Mouse (Mus musculus) layer of hippocampus, postnatal 36 days (tissue): ENCODE data around the gene Tmem200a. TPM values are rescaled to one million over a fixed set of nuclear protein-coding genes. Genes with fewer than 3 reads are reported as not detected.

Experiments used
- DNase-seq, 2 experiments: peaks; one replicate each; pipeline ENCODE4 v3.0.0; 2022
- total RNA-seq, 2 experiments: library from RNA; stranded (reverse); gene quantifications; 2 replicates each; pipeline ENCODE4 v1.2.3; 2021

Gene Tmem200a
- 10 to 100 TPM; 21.9 to 23.3 TPM for total RNA-seq

DNA sequence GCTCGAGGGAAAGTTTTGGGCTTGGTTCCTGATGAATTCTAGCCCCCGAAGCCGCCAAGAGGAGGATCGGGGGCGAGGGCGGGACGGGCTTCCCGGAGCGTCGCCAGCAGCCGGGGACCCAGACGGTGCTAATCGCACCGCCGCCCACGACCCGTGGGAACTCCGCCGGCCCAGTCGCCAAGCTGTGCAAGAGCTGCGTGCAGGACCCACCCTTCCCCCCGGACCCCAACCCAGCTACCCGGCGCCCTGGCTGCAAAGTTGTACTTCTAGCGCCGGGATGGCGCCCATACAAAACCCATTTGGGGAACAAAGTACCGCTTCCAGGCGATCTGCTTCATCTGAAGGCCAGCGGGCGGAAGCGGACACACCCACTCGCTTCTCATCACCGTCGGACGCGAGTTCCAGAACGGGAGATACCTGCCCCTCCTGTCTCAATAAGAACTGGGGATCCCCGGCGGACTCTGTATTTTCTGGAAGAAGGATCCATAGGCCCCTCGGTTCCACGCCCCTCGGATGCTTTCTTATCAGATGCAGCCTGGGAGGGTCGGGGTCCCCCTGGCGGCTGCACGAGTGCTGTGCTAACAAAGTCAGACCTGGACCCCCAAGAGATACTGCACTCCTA lies at the start of gene Tmem200a:
Gene Tmem200a (minus strand): TSS at position 532 of the 622 bp plus-strand sequence.
- DNase-seq: peak; percentile 64 to 77

DNA sequence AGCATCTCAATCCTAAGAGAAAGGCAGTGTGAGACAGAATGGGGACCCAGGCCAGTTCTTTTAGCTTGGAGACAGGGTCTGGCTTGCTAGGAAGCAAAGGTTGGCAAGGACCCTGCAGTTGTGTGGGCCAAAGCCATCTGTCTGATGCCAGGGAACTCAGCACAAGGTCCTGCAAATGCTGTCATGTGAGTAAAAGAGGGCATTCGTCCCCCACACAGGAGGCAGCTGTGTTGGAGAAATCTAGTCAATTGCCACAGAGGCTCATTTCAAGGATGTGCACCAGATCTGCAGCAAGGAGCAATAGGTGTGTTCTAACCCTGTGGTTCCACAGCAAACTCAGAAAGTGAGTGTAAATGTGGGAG lies 41.0 kb upstream of the Tmem200a start:
- peak in 1 of 2 experiments; percentile 12 for DNase-seq

DNA sequence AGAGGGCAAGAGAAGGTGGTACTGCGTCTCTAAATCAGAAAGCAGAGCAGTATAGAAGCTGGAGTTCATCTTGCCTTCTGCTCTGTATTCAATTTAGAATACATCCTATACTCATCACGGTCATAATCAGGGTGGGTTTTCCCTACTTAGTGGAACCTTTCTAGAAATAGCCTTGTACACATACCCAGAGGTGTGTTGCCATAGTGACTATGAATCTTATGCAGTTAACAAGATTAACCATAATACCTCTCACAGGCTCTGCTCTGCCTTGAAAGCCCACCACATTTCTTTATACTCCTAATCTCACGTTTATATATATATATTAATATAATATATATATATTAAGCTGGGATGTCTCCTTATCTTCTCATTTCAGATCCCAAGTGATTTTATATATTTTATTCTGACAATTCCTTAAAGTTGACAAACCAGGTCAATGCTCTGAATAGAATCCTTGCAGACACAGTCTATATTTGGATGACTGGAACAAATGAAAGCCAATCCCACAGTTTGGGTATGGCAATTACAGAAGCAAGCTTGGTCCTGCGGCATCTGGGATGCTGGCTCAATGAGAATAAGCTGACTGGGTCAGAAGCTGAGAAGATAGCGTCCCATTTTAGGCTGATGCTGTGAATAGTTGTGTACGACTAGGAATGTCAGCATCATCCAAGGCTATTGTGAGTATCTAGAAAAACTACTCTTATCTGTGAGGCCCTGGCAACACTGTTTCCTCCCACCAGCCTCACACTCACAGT lies 40.4 kb upstream of the Tmem200a start:
- DNase-seq: no peak

DNA sequence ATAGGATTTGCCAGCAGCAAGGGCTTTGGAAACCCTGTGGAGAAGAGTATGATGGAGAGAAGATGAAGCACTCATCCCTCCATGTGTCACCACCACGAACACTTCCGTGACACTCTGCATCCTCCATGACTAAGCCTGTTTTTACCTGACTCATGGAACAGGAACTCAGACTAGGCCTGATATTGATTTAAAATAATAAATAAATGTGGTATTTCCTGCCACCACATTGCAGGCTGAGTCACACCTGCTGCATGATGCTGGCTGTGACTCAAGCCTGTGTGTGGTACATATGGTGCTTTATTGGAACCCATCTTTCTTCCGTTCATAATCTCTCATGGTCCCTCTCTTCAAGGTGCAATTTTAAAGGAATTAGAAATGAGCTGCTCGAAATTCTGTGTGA lies 35.6 kb upstream of the Tmem200a start:
- peak; percentile 6 to 14 for DNase-seq

DNA sequence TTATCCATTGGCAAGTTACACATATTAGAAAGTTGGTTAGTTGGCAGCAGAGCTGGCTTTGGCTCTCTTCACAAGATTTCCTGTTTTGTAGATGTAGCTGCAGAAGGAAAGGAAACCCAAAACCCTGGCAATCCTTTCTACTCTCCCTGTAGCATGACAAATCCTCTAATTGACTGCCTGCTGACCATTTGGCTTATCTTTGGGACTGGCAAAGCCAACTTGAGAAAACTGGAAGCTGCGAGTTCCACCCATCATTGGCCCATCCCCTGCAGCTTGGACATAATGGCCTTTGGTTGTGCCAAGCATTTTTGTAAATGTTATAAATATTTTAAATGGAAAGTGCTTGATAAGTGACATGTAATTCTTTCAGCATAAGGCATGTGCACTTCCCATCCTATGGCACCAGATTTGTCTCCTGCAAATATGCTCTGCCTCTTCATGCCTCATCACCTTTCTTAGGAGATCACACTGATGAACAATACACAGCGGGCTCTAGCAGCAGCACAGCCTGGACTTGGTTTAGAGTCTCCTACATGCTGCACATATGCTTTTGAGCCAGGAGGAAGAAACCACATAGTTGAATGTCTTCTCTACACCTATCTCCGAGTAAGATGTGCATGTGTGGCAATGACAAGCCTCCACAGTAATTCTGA lies 24.6 kb upstream of the Tmem200a start:
- no peak for DNase-seq

DNA sequence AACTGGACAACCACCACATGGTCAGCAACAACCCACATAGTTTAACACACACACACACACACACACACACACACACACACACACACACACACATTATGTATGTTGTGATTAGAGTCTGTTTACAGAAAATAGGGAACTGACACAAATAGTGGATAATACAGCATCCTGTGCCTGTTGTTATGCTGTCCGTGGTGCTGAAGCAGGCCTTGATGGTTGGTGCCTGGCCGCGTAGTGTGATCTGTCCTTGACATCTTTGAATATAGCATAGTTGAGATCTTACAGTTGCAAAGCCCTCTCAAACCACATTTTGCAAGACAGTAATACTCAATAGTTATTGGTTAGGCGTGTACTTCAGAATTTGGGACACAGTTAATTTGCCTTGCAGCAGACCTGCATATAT lies 3.2 kb upstream of the Tmem200a start:
- DNase-seq: no peak

DNA sequence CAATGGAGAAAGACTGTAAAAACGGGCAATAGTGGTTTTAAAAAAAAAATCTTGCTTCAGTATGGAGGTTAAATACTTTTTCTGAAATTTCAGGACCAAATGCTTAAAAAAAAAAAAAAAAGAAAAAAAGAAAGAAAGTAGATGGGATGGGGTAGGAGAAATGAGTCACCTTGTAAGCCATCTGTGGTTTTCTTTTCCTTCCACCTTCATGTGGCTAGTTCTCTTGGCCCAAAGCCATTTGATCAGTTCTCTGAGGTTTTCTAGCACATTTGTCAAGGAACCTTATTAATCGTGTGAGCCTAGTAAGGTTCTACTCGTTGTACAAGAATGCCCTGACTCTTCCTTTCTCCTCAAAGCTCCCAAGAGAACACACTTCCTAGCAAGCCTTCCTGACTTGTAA lies 826 bp upstream of the Tmem200a start:
- no peak for DNase-seq

DNA sequence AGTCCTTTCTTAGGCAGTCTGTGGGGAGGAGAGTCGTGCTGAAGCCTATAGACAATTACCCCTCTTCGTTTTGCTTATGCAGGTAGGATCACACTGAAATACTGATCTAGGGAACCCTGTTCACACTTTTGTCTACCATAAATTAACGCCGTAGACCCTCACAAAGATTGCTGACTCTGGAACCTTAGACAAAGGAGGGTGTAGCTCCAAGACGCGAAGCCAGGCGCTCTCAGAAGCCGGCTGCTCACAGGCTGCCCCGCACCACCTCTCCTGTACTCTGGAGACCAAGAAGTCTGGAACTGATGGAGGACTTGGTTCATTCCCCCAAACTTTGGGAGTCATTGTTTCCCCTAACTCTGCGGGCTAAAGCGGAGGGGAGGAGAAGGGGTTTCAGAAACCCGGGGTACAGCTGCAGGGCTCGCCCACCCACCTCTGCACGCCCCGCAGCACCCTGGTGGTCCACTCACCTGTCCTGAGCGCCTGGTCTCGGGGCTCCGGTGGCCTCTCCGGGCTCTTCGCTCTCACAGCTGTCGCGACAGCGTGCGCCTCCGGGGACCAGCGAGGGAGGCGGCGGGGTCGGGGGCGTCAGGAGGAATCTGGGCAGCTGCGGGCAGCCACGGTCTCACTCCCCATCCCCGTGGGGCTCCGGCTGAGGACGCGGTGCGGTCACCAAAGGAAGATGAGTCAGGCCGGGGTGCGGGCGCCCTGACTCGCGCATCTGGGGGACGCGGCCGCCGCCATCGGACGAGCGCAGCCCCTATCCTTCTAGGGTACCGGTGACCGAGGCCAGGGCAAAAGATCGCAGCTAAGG lies 976 bp downstream of the Tmem200a start, which contains the start of gene Gm9767:
Gene Gm9767 (plus strand): TSS at position 585 of the 811 bp plus-strand sequence.
- DNase-seq: peak; percentile 16 to 27

DNA sequence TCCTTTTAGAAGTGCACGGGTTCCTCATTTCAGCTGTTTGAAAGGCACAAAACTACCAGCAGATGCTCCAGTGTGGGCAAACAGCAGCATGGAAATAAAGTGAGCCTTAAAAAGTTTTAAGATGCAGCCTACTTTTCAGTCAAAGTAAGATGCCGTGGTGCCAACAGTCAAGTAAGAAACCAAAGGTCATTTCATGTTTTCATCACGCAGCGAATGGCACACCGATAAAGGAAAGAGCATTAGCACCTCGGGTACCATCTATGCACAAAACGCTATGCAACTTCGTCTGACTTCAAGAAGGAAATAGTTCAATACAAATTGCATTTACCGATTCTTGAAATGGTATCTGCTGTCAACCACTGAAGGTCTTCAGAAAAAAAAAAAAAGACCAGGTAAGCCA lies 1.9 kb downstream of the Tmem200a start:
- DNase-seq: no peak

DNA sequence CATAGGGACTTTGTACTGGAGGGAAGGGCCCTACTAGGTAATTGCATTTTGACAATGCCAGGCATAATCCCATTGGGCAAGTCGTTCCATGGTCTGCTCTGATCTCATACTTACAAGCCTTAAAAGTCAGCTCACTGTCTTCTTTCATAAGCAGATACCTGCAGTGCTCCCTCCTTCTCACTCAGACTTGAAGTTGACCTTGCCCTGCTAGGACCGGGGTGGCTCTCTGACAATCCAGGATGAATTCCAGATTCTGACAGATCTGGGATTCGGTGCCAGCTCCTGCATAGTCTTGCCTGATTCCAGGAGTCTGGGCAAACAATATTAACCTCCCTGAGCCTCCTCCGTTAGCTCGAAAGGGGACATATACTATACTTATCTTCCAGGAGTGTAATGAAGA lies 6.9 kb downstream of the Tmem200a start:
- DNase-seq: no peak

DNA sequence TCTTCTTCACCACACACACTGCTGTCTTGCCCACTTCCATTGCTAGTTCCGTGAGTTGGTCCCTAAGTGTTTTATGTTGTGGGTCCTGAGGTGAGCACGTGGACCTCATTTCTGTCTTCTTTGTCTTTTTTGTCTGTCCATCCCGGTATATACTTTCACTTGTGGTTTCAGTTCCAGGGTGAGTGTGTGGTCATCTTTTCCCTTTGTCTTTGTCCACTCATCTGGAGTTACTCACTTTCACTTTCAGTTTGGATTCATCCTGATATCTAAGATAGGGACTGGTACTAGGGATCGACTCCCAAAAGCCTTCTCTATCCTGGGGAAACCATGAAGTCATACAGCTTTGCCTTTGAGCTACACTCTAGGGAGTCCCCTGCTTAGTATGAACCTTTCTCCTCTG lies 15.8 kb downstream of the Tmem200a start:
- no peak for DNase-seq

DNA sequence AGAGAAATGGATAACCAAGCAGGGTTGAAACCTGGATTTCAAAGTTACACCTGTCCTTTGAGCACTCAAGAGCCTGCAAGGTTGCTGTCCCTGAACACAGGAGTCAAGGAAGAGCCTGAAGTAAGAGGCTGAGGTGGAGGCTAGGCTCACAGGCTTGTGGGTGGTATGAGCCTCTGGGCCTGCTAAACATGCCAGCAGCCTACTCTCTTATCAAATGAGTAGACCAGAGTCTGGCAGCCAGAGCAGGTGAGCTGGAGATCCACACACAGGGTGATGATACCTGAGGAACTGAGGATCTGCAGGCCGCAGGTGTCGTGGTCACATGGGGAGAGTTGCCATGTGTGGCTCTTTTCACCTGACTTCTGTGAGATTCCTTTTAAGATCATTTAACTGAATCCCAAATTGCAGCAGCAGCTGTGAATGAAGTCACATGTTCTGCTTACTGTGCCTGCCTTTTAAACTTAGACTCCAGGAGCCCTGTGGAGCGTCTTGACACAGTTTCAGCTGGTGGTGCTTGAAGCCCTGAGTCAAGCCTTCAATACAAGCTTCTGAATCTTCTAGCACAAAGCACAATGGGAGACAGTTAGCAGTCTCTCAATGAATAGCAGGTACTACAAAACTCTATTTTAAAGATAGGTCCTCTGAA lies 19.1 kb downstream of the Tmem200a start:
- DNase-seq: no peak

DNA sequence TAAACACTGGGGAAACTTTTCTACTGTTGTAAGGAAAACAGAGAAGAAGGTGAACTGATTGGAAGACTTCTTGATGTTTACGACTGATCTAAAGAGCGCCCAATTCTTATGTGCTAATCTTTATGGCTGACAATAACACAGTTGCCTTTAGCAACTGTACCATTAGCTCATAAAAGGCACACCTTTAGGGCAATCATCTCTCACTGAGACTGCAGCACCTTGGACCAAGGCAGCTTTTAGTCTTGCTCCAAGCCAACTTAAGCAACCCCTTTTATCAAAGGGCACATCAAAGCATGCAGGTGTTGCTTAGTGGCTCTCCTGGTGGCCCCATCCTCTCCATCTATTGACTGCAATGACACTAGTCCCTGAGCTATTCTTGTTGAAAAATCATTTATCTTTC lies 27.7 kb downstream of the Tmem200a start:
- DNase-seq: no peak

DNA sequence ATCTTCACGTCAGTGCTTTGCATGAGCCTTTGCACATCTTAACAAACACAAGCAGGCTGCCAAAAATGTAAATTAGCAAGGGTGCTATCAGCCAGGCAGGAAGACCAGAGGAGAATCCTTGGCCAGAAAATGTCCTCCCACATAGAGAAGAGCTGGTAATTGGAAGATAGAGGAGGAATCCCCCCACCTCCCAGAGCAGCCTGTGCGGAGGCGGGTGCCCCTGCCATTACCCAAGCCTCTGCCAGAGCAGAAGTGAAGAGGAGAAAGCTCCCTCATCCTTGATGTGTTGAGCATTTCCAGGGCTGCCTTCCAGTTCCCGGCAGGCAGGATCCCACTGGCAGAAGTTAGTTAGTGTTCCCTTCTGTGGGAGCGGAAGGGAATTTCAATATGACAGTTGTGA lies 43.9 kb downstream of the Tmem200a start:
- peak; percentile 83 to 88 for DNase-seq

DNA sequence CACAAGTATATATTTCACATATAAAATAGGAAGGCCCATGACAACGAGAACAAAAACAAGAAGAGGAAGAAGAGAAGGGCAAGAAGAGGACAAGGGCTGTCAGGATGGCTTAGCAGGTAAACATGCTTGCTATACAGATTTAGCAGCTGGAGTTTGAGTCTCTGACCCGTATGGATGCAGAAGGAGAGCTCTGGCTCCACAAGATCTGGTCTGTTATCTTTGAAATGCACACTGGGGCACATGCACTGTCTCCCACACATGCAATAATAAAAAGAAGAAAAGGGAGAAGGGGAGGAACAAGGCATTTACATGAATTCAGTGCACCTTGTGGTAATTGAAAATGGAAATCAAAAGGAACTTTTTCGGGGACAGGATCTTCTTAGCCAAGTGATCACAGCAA lies 60.1 kb downstream of the Tmem200a start:
- DNase-seq: no peak

DNA sequence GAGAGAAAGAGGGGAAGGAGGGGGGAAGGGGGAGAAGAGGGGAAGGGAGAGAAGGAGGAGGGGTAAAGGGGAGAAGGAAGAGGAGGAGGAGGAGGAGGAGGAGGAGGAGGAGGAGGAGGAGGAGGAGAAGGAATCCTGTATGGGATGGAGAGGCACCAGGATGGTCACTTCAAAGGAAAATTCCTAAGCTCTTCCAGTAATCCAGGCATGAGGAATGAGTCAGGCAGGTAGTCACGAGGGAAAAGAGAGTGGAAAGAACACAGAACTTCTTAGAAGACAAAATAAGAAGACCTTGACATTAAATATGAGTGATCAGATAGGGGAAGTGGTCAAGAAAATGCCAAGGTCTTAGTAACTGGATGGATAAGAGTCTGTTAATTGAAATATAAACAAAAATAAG lies 64.6 kb downstream of the Tmem200a start:
- DNase-seq: no peak

DNA sequence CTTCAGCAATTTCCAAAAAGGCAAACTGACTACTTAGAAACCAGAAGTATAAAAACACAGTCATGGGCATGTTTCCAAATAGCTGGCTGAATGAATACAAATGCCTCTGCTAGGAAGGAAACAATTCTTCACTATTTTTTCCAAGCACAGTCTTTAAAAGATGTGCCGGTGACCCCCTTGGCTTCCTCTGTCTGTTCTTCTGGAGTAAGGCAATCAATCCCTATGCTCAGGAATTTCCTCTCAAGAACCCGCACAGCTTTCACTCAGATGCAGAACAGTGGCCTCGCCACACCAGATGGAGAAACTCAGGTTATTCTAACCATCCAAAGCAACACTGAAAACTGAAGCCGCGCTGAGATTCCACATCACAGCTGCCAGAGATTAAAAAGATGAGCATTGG lies 69.9 kb downstream of the Tmem200a start:
- no peak for DNase-seq

DNA sequence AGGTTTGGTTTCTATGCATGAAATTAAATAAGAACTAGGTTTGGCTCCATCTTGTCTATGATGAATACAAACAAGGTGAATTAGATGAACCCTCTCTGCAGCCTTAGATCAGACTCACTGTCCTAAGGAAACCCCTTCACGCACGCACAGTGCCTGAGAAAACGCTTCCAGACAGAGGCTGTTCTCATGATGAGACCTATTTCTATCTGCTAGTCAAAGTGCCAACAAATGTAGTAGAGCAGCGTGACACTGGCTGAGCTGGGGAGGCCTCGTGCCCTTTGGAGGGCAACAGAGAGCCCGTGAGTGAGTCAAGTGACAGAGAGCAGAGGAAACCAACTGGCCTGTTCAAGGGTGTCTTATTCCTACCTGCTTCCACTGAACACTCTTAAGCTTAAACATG lies 73.4 kb downstream of the Tmem200a start:
- DNase-seq: no peak

DNA sequence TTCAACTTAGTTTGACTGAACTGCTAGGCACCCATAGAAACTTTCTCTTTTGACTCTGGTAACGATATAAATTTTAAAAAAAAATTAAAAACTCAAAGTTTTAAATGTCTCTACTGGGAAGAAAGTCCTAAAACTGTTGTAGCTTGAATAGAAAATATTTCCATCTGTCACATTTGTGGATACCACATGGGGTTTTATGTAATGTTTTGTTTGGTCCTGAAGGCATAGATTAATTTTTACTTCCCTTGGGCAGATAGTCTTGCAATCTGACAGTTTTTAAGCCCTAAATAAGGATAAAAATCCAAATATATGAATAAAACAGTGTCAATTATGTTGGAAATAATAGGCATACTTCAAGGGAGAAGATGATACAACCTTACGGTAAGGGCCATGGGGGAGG lies 78.0 kb downstream of the Tmem200a start:
- no peak for DNase-seq

DNA sequence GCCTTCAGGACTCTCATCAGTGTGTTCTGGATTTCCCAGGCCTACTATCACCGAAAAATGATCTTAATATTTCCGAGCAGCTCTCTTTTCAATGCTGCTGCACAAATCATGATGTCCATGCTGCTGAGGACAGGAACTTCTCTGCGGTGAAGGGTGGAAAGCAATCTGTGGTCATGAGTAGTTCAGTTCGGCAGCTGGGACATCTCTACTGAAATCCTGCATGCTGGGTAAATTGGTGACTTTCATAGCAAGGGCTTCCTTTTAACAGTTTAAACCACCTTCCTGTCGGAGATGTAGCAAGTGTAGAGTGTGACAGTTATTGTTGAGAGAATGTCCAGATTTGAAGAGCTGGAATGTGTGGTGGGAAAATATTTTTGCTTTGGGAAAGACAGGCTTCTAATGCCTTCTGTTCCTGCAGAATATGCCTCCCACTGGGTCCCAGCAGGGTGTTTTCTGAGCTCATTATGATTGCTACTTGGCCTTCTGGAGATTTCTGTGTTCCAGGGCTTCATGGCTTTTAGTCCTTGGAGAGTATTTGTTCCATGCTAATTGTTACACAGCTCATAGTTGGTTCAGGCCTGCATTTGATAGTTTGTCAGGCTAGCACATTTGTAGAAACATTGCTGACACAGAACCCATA lies 79.4 kb downstream of the Tmem200a start:
- DNase-seq: peak; percentile 18 to 30

DNA sequence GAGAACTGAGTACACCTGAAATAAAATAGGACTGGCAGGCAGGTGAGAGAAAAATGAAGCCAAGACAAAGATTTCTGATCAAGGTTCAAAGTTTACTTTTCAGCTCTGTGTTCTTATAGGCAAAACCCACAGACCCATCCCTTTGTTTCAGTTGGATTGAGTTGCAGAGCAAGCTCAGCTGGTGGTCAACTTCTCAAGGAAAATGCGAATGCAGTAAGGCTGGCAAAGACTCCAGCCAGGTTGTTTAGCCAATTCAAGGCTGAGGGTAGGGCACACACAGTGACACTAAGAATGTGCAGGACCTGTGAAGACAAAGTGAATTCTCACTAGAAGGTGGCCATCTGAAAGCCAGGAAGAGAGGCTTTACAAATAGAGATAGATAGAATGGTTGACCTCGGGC lies 94.8 kb downstream of the Tmem200a start:
- DNase-seq: no peak

DNA sequence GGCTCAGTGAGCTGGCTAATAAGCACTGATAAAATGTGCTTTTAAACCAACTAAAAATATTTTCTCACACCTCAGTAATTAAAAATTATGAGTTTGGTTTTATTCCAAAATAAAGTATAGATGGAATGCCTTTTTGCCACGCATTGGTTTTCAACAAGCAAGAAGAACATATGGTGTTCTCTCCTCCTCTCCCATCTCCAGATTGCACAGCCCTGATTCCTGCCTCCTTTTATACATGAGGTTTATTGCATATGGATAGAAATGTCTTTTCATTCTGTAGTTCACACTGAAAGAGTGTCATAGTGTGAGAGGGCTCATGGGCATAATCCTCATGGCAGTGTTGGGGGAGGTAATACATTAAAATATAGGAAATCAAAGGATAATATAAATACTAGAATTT lies 96.2 kb downstream of the Tmem200a start:
- DNase-seq: no peak
